8 mouse cellular contexts compared by ENCODE assay signal in the genomic region with DNA sequence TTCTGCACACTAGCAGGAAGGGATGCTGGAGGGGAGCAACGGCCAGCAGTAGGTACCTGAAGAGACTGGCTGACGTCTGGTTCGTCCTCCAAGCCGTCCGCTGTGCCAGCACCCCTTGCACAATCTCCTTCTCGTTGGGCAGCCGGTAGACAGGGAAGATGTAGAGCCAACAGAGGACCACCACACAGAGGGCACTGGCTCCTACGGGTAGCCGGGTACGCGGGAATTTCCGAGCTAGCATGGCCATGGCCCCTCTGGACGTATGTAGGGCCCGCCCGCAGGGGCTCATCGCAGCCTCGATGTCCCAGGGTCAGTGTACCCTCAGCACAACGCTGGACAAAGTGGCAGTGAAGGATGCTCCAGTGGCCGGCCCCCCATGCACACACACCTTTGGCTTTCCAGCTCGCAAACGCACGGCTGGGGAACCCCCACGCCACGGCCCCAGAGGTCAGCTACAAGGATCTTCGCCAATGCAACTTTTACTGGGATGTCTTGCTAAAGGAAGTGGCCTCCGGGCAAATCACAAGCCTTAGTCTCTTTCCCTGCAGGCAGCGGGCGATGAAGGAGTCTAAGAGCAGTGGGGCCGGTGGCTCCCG. TPM values are rescaled to one million over a fixed set of nuclear protein-coding genes. Genes with fewer than 3 reads are reported as not detected.
DNase-seq lines count a peak whose midpoint lies in the region; ATAC-seq and TF ChIP-seq lines count a peak whose summit lies in the region.

No protein-coding gene starts in this region.

- TF ChIP-seq EP300 in heart, postnatal 0 days (IDR thresholded peaks at IDR 0.05; ENCODE audit: low read depth): no peak

- H3K27me3 ChIP-seq in heart, embryonic 16.5 days (ENCODE audit: control insufficient read depth, insufficient read depth, low read length): peaks cover 17% of the 10 kb centered on the region
- H3K27me3 ChIP-seq in heart, postnatal 0 days (ENCODE audit: control insufficient read depth, insufficient read depth, low read length): peaks cover 24% of the 10 kb centered on the region
- peaks cover 49% of the 10 kb centered on the region for H3K27me3 ChIP-seq in liver, embryonic 15.5 days

- H3K9me3 ChIP-seq in heart, embryonic 16.5 days (replicated peaks; ENCODE audit: control insufficient read depth, low read length): peaks cover 3% of the 10 kb centered on the region; the same call in 1 of the 2 replicates
- H3K9me3 ChIP-seq in heart, postnatal 0 days (replicated peaks; ENCODE audit: control insufficient read depth, low read length): no peaks in the 10 kb centered on the region
- no peaks in the 10 kb centered on the region for H3K9me3 ChIP-seq in liver, embryonic 15.5 days (replicated peaks)

- WGBS in heart, embryonic 16.5 days: 18% methylated on average over 30 of the region's 30 CpGs
- WGBS in heart, postnatal 0 days: 17% methylated on average over 30 of the region's 30 CpGs
- WGBS in liver, embryonic 15.5 days (ENCODE audit: insufficient replicate concordance): 17% methylated on average over 30 of the region's 30 CpGs

- H3K4me3 ChIP-seq in heart, embryonic 16.5 days (ENCODE audit: low read length): peak overlapping the region; percentile 71
- peak overlapping the region; percentile 50 for H3K4me3 ChIP-seq in heart, postnatal 0 days (ENCODE audit: low read depth, low read length)
- H3K4me3 ChIP-seq in liver, embryonic 15.5 days (replicated peaks): peak overlapping the region; percentile 43

- DNase-seq in heart, adult 8-10 months (ENCODE audit: low spot score): no peak
- peak; percentile 66 for DNase-seq in cerebellum, adult 9-11 months
- no peak for DNase-seq in heart, postnatal 0 days (ENCODE audit: low spot score)
- peak; percentile 61 for DNase-seq in thymus, postnatal 14 days
- no peak for DNase-seq in urinary bladder, adult 2 months (ENCODE audit: low spot score)
- no peak for DNase-seq in adrenal gland, adult 2 months

- peaks cover 4% of the 10 kb centered on the region; the same call in 1 of the 2 replicates for H3K4me1 ChIP-seq in heart, embryonic 16.5 days (ENCODE audit: control insufficient read depth, insufficient read depth, low read length)
- H3K4me1 ChIP-seq in heart, postnatal 0 days (ENCODE audit: control insufficient read depth, insufficient read depth): peaks cover 7% of the 10 kb centered on the region; the same call in 1 of the 2 replicates
- H3K4me1 ChIP-seq in liver, embryonic 15.5 days (replicated peaks): peaks cover 12% of the 10 kb centered on the region; the same call in 1 of the 2 replicates

- 0 out of 2 replicates have a peak, but pooled peaks have one; percentile 3 for ATAC-seq in heart, embryonic 16.5 days (replicated peaks; ENCODE audit: extremely low read depth, insufficient read depth, low FRiP score)
- ATAC-seq in heart, postnatal 0 days (ENCODE audit: insufficient read depth, low read depth): no peak
- no peak for ATAC-seq in liver, embryonic 15.5 days (ENCODE audit: insufficient read depth)

- H3K9ac ChIP-seq in heart, embryonic 16.5 days (ENCODE audit: low read length): peak overlapping the region; percentile 66
- no peak overlapping the region; the same call in 1 of the 2 replicates for H3K9ac ChIP-seq in heart, postnatal 0 days (replicated peaks; ENCODE audit: low read depth, low read length)
- no peak overlapping the region for H3K9ac ChIP-seq in liver, embryonic 15.5 days

- H3K27ac ChIP-seq in heart, embryonic 16.5 days (ENCODE audit: low read length): no peak overlapping the region
- no peak overlapping the region for H3K27ac ChIP-seq in heart, postnatal 0 days (ENCODE audit: low read depth)
- H3K27ac ChIP-seq in liver, embryonic 15.5 days (replicated peaks): no peak overlapping the region

- TF ChIP-seq CTCF in heart, postnatal 0 days (IDR thresholded peaks at IDR 0.05; ENCODE audit: low read depth): no peak

- no peaks in the 10 kb centered on the region for H3K36me3 ChIP-seq in heart, embryonic 16.5 days (ENCODE audit: control insufficient read depth, insufficient read depth)
- no peaks in the 10 kb centered on the region for H3K36me3 ChIP-seq in heart, postnatal 0 days (replicated peaks; ENCODE audit: control insufficient read depth, insufficient read depth, low read length)
- no peaks in the 10 kb centered on the region for H3K36me3 ChIP-seq in liver, embryonic 15.5 days (replicated peaks)

- peak overlapping the region; percentile 99 for H3K4me2 ChIP-seq in heart, embryonic 16.5 days (ENCODE audit: low read depth, low read length)
- H3K4me2 ChIP-seq in heart, postnatal 0 days (ENCODE audit: low read depth, low read length): peak overlapping the region; percentile 98
- H3K4me2 ChIP-seq in liver, embryonic 15.5 days: peak overlapping the region; percentile 66

RNA-seq across cellular contexts. Expression of a gene that starts 0.7 kb away (rescaled TPM):
- polyA plus RNA-seq in heart, embryonic 16.5 days (2015; fragmentation: Nextera tagmentation; extraction: Ambion mirVana): 0.99 and 2.0 TPM in 2 replicates
- total RNA-seq in heart, adult 8-10 months (2022): under 1 TPM; 0.09 to 0.25 (median 0.17) TPM
- 0.04 and 3.5 TPM in 2 replicates for total RNA-seq in heart, postnatal 0 days (2014; rRNA removed; ENCODE audit: low replicate concordance)
- polyA plus RNA-seq in heart, postnatal 0 days (2015; fragmentation: Nextera tagmentation; extraction: Ambion mirVana): 0.30 and 0.33 TPM in 2 replicates
- polyA plus RNA-seq in liver, embryonic 15.5 days (2015; fragmentation: Nextera tagmentation; extraction: Ambion mirVana): 0.08 and 0.18 TPM in 2 replicates
- polyA plus RNA-seq in urinary bladder, adult 2 months (2012; rRNA removed): 0.07 and 0.12 TPM in 2 replicates
- 1 to 10 TPM in 1 of 2 experiments, under 1 TPM in 1; 0.43 to 1.8 TPM for total RNA-seq in adrenal gland, adult 2 months (2021)
- polyA plus RNA-seq in adrenal gland, adult 2 months (2012; rRNA removed): 0.13 and 0.25 TPM in 2 replicates

Comparison
In these comparisons a context has a peak if more than half of its experiments do, and no peak if none do; other contexts are left out.
1. DNase-seq: peak in cerebellum, adult 9-11 months (single experiment) and thymus, postnatal 14 days (single experiment); none in heart, adult 8-10 months (single experiment), heart, postnatal 0 days (single experiment), urinary bladder, adult 2 months (single experiment) and adrenal gland, adult 2 months (single experiment).
2. Peak in every context shown above with its lines, with median percentiles within 50 percentile points of each other: H3K4me2 ChIP-seq and H3K4me3 ChIP-seq.